In the genomic region with DNA sequence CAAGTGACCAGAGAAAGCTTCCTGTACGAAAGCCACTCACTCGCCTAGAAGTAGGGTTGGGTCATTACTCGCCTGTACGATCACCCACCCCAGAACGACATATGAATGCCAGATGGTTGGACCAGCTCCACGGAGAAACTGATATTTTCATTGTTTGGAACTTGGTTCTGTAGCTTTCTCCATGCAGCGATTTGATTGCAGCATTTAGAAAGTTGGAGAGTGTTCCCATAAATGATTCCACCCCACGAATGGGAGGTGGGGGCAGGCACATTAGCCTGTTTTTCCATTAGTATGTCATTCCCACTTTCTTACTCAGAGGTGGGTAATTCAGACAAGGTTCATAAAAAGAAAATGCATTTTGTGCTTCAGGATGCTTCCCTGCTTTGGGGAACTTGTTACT, we compare ENCODE assay signal across 14 mouse cellular contexts. TPM values are rescaled to one million over a fixed set of nuclear protein-coding genes. Genes with fewer than 3 reads are reported as not detected.
DNase-seq lines count a peak whose midpoint lies in the region; ATAC-seq and TF ChIP-seq lines count a peak whose summit lies in the region.
"Had no signal": no experiment of that assay in that cellular context is flagged by ENCODE, and none has a peak within 500 bp of the region (broad histone marks: within the 10 kb centered on the region; RNA-seq: fewer than 3 reads in every experiment).

No protein-coding gene starts in this region.

- TF ChIP-seq RAD21 in CH12.LX (IDR thresholded peaks at IDR 0.05; ENCODE audit: low read depth, low read length), result no peak

- TF ChIP-seq POLR2A in CH12.LX (IDR thresholded peaks at IDR 0.05; ENCODE audit: low read depth, low read length), result no peak

- TF ChIP-seq EP300 in CH12.LX (IDR thresholded peaks at IDR 0.05; ENCODE audit: low read length), result no peak

- DNase-seq in 3T3-L1 (ENCODE audit: low read depth, low spot score) (peak; percentile 87), CH12.LX (ENCODE audit: extremely low read depth) (no peak)
- DNase-seq in gastrocnemius, adult 2 months, result peak; percentile 59
- peak; percentile 46 for DNase-seq in heart, postnatal 4 days
- DNase-seq in kidney, adult 18-20 months, result no peak
- DNase-seq: adrenal gland, postnatal 36 days; kidney, postnatal 36 days; liver, embryonic 13.5 days; lung, postnatal 10 days; thymus, postnatal 14 days had no signal

- in situ Hi-C loops in CH12.LX (cut with MboI; ENCODE audit: low pct_ligation_motif_present, low pct_unique_long_range_greater_than_20kb, low sequenced_read_pairs), result no loop called here

- H3K4me3 ChIP-seq in CH12.LX (replicated peaks in 1 of 3; ENCODE audit: low read depth in 2 of 3, low read length in 2 of 3, poor library complexity in 1 of 3), result no peak overlapping the region
- H3K4me3 ChIP-seq in gastrocnemius, adult 2 months, result no peak overlapping the region
- H3K4me3 ChIP-seq: intestine, embryonic 15.5 days; liver, embryonic 13.5 days; stomach, embryonic 15.5 days had no signal

- TF ChIP-seq CTCF in CH12.LX (conservative IDR thresholded peaks at IDR 0.05 in 1 of 2, IDR thresholded peaks at IDR 0.05 in 1 of 2; ENCODE audit: low read depth in 2 of 2, low read length in 2 of 2), result no peak
- TF ChIP-seq CTCF in gastrocnemius, adult 2 months (IDR thresholded peaks at IDR 0.05), result no peak

- intact Hi-C loops in gastrocnemius, adult 2 months (cut with DNase I), result no loop called here

- dilution Hi-C loops in CH12.LX (cut with MboI; ENCODE audit: extremely low pct_ligation_motif_present, extremely low pct_unique_long_range_greater_than_20kb, low sequenced_read_pairs), result no loop called here

- no peak for ATAC-seq in activated CD4-positive, CD25-positive, alpha-beta regulatory T cell, adult 4 months
- ATAC-seq in cerebellum, adult (ENCODE audit: insufficient number of reproducible peaks, low FRiP score, low TSS enrichment), result no peak
- ATAC-seq: intestine, embryonic 15.5 days had no signal

- H3K4me1 ChIP-seq in CH12.LX (ENCODE audit: control insufficient read depth in 1 of 2, insufficient read depth in 2 of 2), result no peaks in the 10 kb centered on the region; a peak in 1 of 4 replicates
- H3K4me1 ChIP-seq: intestine, embryonic 15.5 days; liver, embryonic 13.5 days; stomach, embryonic 15.5 days had no signal

- H3K27ac ChIP-seq in CH12.LX (ENCODE audit: insufficient read depth, low read depth), result no peak overlapping the region
- H3K27ac ChIP-seq in gastrocnemius, adult 2 months, result peak overlapping the region; percentile 12; the same call in 1 of the 2 replicates
- H3K27ac ChIP-seq: intestine, embryonic 15.5 days; liver, embryonic 13.5 days; stomach, embryonic 15.5 days had no signal

- no peaks in the 10 kb centered on the region for H3K79me2 ChIP-seq in CH12.LX (replicated peaks; ENCODE audit: control insufficient read depth, extremely low read depth, insufficient read depth, poor library complexity, severe bottlenecking)

- H3K4me2 ChIP-seq in CH12.LX (ENCODE audit: insufficient read depth, low read depth, poor library complexity, severe bottlenecking), result 0 out of 2 replicates have a peak overlapping the region, but pooled peaks have one; percentile 4
- H3K4me2 ChIP-seq: intestine, embryonic 15.5 days; liver, embryonic 13.5 days; stomach, embryonic 15.5 days had no signal

- no peak overlapping the region for H3K9ac ChIP-seq in CH12.LX (ENCODE audit: insufficient read depth, low read depth)
- H3K9ac ChIP-seq: intestine, embryonic 15.5 days; liver, embryonic 13.5 days; stomach, embryonic 15.5 days had no signal

- H3K27me3 ChIP-seq in CH12.LX (replicated peaks), result no peaks in the 10 kb centered on the region
- H3K27me3 ChIP-seq: intestine, embryonic 15.5 days; liver, embryonic 13.5 days; stomach, embryonic 15.5 days had no signal

- H3K9me3 ChIP-seq in CH12.LX (replicated peaks; ENCODE audit: low read length), result no peaks in the 10 kb centered on the region
- H3K9me3 ChIP-seq: intestine, embryonic 15.5 days; liver, embryonic 13.5 days; stomach, embryonic 15.5 days had no signal

- H3K36me3 ChIP-seq in CH12.LX (replicated peaks in 1 of 2; ENCODE audit: control insufficient read depth in 1 of 2, insufficient read depth in 1 of 2, low read length in 1 of 2), result no peaks in the 10 kb centered on the region
- H3K36me3 ChIP-seq: intestine, embryonic 15.5 days; liver, embryonic 13.5 days; stomach, embryonic 15.5 days had no signal

TF ChIP-seq in CH12.LX, 34 proteins besides CTCF, POLR2A, EP300 and RAD21:
- TF ChIP-seq IRF4 (IDR thresholded peaks at IDR 0.05; ENCODE audit: low read depth, low read length) (no peak), MEF2A (IDR thresholded peaks at IDR 0.05; ENCODE audit: borderline replicate concordance, low read depth, low read length) (no peak), NELFE (IDR thresholded peaks at IDR 0.05; ENCODE audit: low read depth, low read length) (no peak), CHD1 (IDR thresholded peaks at IDR 0.05; ENCODE audit: low read depth, low read length) (no peak), POLR2AphosphoS2 (IDR thresholded peaks at IDR 0.05; ENCODE audit: low read depth, low read length) (no peak), MYC (IDR thresholded peaks at IDR 0.05; ENCODE audit: low read depth, low read length) (no peak), RCOR1 (conservative IDR thresholded peaks at IDR 0.05; ENCODE audit: low read depth, low read length) (no peak), BHLHE40 (IDR thresholded peaks at IDR 0.05; ENCODE audit: low read depth, low read length) (no peak)
TF ChIP-seq in CH12.LX: peak in this region for 0.

RNA-seq across cellular contexts. Expression of a gene that starts 14.8 kb away (rescaled TPM):
- total RNA-seq in CH12.LX (2012; rRNA removed), result 0.04 TPM in 2 replicates
- not detected in 2 replicates for total RNA-seq in CH12.LX (2014; rRNA removed)
- polyA plus RNA-seq in CH12.LX (2012; ENCODE audit: insufficient read length, low read depth), result not detected in 2 replicates
- 10 to 100 TPM in 1 of 2 experiments, 1 to 10 TPM in 1; 5.3 to 13.8 TPM for total RNA-seq in gastrocnemius, adult 2 months (2021)
- total RNA-seq in heart, postnatal 4 days (2021), result 10 to 100 TPM; 17.1 to 18.7 TPM
- not detected for polyA plus RNA-seq in activated CD4-positive, CD25-positive, alpha-beta regulatory T cell, adult 4 months (2017; shearing (Covaris generic))

Comparison
In these comparisons a context has a peak if more than half of its experiments do, and no peak if none do; other contexts are left out.
1. DNase-seq: peak in 3T3-L1 (single experiment), gastrocnemius, adult 2 months (single experiment) and heart, postnatal 4 days (single experiment); none in CH12.LX (single experiment) and kidney, adult 18-20 months (single experiment).
2. RNA of a gene that starts 14.8 kb away (total RNA-seq): 17.1 to 18.7 TPM in heart, postnatal 4 days and 5.3 to 13.8 TPM in gastrocnemius, adult 2 months; 0.04 TPM in CH12.LX; every median in the first group is over 4 times any median in the second.